Mouse (Mus musculus) thymus, adult 2 months (tissue): ENCODE measurements at regions not wholly inside any gene's neighbourhood (a gene's known extent, or its start where the extent isn't known, plus 50 kb on each side); places are given as distances from the start of the nearest gene placed in this dataset.
"Not testable (repeated sequence)": the region's sequence is repeated elsewhere in the genome, so short reads cannot be mapped to it uniquely, and the experiment has no call there.

Source experiments
- CTCF ChIP-seq: fragments of 200-500 bp; IDR thresholded peaks from 2 replicates; pipeline ENCODE4 v1.5.1; 2012; ENCODE audit warnings: mild to moderate bottlenecking, control low read depth, low read length, moderate library complexity, borderline replicate concordance; ENCODE audit not compliant: control insufficient read depth, poor library complexity, insufficient read depth; ENCODE audit errors: extremely low read depth
- POLR2A ChIP-seq: fragments of 200-500 bp; IDR thresholded peaks from 2 replicates; pipeline ENCODE4 v1.6.1; 2012; ENCODE audit warnings: mild to moderate bottlenecking, low read length, control low read depth, moderate library complexity; ENCODE audit not compliant: control insufficient read depth, poor library complexity, insufficient read depth; ENCODE audit errors: extremely low read depth

DNA sequence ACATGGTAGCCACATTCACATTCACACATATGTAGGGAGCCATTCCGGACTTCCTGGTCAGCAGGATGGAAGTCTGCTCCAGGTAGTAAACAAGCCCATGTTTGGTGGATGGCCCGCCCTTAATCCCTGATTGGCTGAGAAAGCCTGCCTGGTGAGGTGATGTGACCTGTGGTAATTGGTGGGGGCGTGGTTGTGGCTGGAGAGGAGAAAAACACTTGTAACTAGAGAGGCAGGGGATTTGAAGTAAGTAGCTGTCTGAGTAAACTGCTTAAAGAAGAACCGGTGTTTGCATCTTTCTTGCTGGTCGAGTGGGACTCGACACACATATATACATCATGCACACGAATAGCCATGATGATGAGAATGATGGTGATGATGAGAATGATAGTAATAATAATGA lies 135.6 kb upstream of the Spin1 start:
- TF ChIP-seq CTCF, POLR2A: not testable (repeated sequence)
